ENCODE assay signal across 25 mouse cellular contexts in the genomic region with DNA sequence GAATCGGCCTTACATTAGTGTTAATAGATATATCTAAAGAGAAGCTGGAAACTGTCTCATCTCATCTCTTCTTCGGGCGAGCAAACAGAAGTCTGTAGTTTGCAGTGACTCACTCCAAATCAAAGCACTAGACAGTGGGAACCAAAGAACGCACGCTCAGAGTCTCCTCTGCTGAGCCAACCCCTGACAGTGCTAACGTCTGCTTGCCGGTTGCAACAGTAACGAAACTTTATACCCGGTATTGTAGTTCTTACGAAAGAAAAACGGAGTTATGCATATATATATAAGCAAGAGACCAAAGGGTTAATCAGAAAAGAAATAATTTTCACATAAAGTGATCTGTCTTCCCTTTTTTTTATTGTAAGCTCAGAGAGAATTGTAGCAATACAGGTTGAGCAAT.
DNase-seq lines count a peak whose midpoint lies in the region; ATAC-seq lines count a peak whose summit lies in the region.
"Had no signal": no experiment of that assay in that cellular context is flagged by ENCODE, and none has a peak within 500 bp of the region (broad histone marks: within the 10 kb centered on the region; RNA-seq: fewer than 3 reads in every experiment).

No protein-coding gene starts in this region.

- no peak overlapping the region for H3K4me3 ChIP-seq in heart, embryonic 13.5 days
- H3K4me3 ChIP-seq: embryonic facial prominence, embryonic 15.5 days; hindbrain, embryonic 15.5 days; limb, embryonic 12.5 days; liver, embryonic 12.5 days; midbrain, embryonic 15.5 days; neural tube, embryonic 13.5 days had no signal

- peak overlapping the region; percentile 63 for H3K27ac ChIP-seq in heart, embryonic 13.5 days (replicated peaks)
- H3K27ac ChIP-seq: embryonic facial prominence, embryonic 15.5 days; hindbrain, embryonic 15.5 days; kidney, postnatal 0 days; limb, embryonic 12.5 days; liver, embryonic 12.5 days; midbrain, embryonic 15.5 days; neural tube, embryonic 13.5 days had no signal

- H3K9ac ChIP-seq in heart, embryonic 13.5 days, result peak overlapping the region; percentile 3; the same call in 1 of the 2 replicates
- H3K9ac ChIP-seq: embryonic facial prominence, embryonic 15.5 days; hindbrain, embryonic 15.5 days; limb, embryonic 12.5 days; liver, embryonic 12.5 days; midbrain, embryonic 15.5 days; neural tube, embryonic 13.5 days had no signal

- H3K4me2 ChIP-seq in heart, embryonic 13.5 days, result no peak overlapping the region
- H3K4me2 ChIP-seq: embryonic facial prominence, embryonic 15.5 days; hindbrain, embryonic 15.5 days; limb, embryonic 12.5 days; liver, embryonic 12.5 days; midbrain, embryonic 15.5 days; neural tube, embryonic 13.5 days had no signal

- DNase-seq in adrenal gland, postnatal 14 days, result peak; percentile 40
- no peak for DNase-seq in adrenal gland, postnatal 10 days
- DNase-seq in heart, postnatal 36 days, result no peak
- peak; percentile 54 for DNase-seq in 416B (ENCODE audit: low read depth)
- DNase-seq in urinary bladder, postnatal 14 days (ENCODE audit: low spot score), result no peak
- DNase-seq in kidney, postnatal 4 days, result no peak
- DNase-seq: cerebellum, adult 8-10 months; cerebellum, postnatal 36 days; gastrocnemius, postnatal 10 days; heart, adult 18-20 months; kidney, adult 2 months; lung, adult 2 months; right cerebral cortex, adult 18-20 months; right cerebral cortex, postnatal 4 days; thymus, postnatal 25 days had no signal

- 67% methylated on average over 11 of the region's 11 CpGs for WGBS in heart, embryonic 13.5 days

- no peaks in the 10 kb centered on the region for H3K27me3 ChIP-seq in heart, embryonic 13.5 days (replicated peaks)
- H3K27me3 ChIP-seq: embryonic facial prominence, embryonic 15.5 days; hindbrain, embryonic 15.5 days; limb, embryonic 12.5 days; liver, embryonic 12.5 days; midbrain, embryonic 15.5 days had no signal

- no peak for ATAC-seq in heart, embryonic 13.5 days (ENCODE audit: extremely low read depth, insufficient number of reproducible peaks, low FRiP score, low TSS enrichment)
- peak; percentile 95 for ATAC-seq in granulocyte monocyte progenitor cell, adult 5-6 weeks (replicated peaks; ENCODE audit: poor library complexity, severe bottlenecking)
- ATAC-seq: forebrain, embryonic 14.5 days; liver, embryonic 12.5 days; midbrain, embryonic 15.5 days had no signal

- no peaks in the 10 kb centered on the region for H3K36me3 ChIP-seq in heart, embryonic 13.5 days
- H3K36me3 ChIP-seq: embryonic facial prominence, embryonic 15.5 days; hindbrain, embryonic 15.5 days; limb, embryonic 12.5 days; liver, embryonic 12.5 days; midbrain, embryonic 15.5 days; neural tube, embryonic 13.5 days had no signal

- H3K4me1 ChIP-seq in heart, embryonic 13.5 days, result peaks cover 18% of the 10 kb centered on the region
- H3K4me1 ChIP-seq: hindbrain, embryonic 15.5 days; liver, embryonic 12.5 days; midbrain, embryonic 15.5 days had no signal

- no peaks in the 10 kb centered on the region for H3K9me3 ChIP-seq in heart, embryonic 13.5 days
- H3K9me3 ChIP-seq: embryonic facial prominence, embryonic 15.5 days; hindbrain, embryonic 15.5 days; limb, embryonic 12.5 days; liver, embryonic 12.5 days; midbrain, embryonic 15.5 days; neural tube, embryonic 13.5 days had no signal

- intact Hi-C loops in heart, postnatal 36 days (cut with DNase I), result loop anchor here (2.0 to 5.0 kb wide), 2 partner anchors 124 to 182 kb away; no protein-coding TSS in a partner anchor

Comparison
In these comparisons a context has a peak if more than half of its experiments do, and no peak if none do; other contexts are left out.
1. DNase-seq: peak in adrenal gland, postnatal 14 days (single experiment) and 416B (single experiment); none in adrenal gland, postnatal 10 days (single experiment), heart, postnatal 36 days (0 of 2), urinary bladder, postnatal 14 days (single experiment) and kidney, postnatal 4 days (0 of 2).